Mouse (Mus musculus): ENCODE data around the gene Fpgt. TPM values are rescaled to one million over a fixed set of nuclear protein-coding genes. Genes with fewer than 3 reads are reported as not detected.
A peak's percentile ranks its signal among the peaks of the same experiment; 100 is the strongest.

Fpgt gene
- polyA plus RNA-seq (2015; fragmentation: Nextera tagmentation; extraction: Ambion mirVana), result 4.9 and 5.6 TPM in 2 replicates

DNA sequence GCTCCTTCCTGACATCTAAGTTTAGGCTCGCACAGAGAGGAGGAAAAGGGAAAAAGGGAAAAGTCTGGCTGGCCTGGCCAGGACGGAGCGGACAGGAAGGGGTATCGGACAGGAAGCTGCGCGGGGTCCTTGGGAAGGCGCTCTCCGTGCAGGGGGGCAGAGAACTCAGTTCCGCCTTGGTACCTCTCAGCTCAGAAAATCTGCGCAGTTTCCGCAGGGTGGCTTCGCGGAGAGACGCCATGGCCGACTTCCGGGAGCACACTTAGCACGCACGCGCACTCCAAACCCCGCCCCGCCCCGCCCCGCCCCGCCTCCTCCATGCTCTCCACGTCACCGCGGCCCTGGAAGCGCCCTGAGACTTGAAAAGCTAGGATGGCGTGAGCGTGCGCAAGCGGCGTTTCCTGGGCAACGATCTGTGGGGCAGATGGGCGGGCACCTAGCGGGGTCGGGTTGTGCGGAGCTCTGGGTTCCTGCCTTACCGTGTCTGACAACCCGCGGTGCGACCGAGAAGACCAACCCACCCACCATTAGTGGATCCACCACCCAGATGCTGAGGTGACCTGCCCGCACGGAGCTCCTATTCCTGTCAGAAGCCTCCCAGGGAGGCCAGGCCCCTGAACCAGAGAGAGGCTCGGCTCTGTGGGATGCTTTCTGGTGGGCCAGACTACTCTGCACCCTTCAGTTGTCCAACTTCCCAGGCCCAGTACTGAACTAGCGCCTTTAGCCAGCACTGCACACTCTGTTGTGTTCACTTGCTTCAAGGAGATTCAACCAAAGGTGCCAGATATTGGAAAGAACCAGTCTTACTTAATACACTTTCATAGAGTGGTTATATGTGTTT is at the start of gene Fpgt, which contains the start of gene Lrriq3:
Gene Fpgt, minus strand, starts transcription at position 288 of the 841 bp plus-strand sequence.
Gene Lrriq3, plus strand, starts transcription at position 319 of the 841 bp plus-strand sequence.
- Histone ChIP-seq H3K4me2 (ENCODE audit: low read depth, low read length) (peak within 1 kb of the TSS; percentile 82), H3K9ac (replicated peaks) (peak within 1 kb of the TSS; percentile 72), H3K9me3 (ENCODE audit: low read length) (no peaks in the 10 kb centered on the region), H3K4me3 (ENCODE audit: low read depth, low read length) (peak within 1 kb of the TSS; percentile 65), H3K4me1 (ENCODE audit: insufficient read depth) (peaks cover 12% of the 10 kb centered on the region), H3K27ac (ENCODE audit: low read depth) (peak within 1 kb of the TSS; percentile 77), H3K27me3 (ENCODE audit: insufficient read depth, low read length) (no peaks in the 10 kb centered on the region), H3K36me3 (replicated peaks; ENCODE audit: insufficient read depth, low read length) (peaks cover 4% of the 10 kb centered on the region; the same call in 1 of the 2 replicates)
- ATAC-seq (peak; percentile 99), DNase-seq (peak; percentile 93)
- under 1% methylated on average over 43 of the region's 47 CpGs for WGBS (ENCODE audit: insufficient replicate concordance)
- TF ChIP-seq CTCF (IDR thresholded peaks at IDR 0.05; ENCODE audit: low read depth) (no peak), EP300 (IDR thresholded peaks at IDR 0.05; ENCODE audit: low read depth) (no peak)

DNA sequence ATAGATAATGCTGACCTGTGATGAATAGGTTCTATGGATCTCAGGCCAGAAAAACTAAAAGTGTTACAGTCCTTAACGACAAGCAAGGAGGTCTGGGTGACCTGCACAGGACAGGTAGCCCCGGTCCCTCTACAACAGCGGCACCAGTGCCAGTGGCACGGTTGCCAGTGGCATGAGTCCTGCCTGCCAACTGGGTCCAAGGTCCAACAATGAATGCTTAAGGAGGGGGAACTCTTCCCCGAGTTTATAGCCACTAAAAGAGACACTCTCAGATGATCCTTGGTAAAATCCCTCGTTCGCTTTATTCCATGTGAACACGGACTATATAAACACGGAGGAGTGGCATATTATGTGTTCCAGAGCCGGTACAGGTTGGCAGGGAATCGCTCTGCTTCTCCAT is 47.8 kb upstream of the Fpgt start:
- ATAC-seq (no peak), DNase-seq (no peak)
- whole genome bisulfite sequencing (ENCODE audit: insufficient replicate concordance), result 84% methylated on average over 11 of the region's 11 CpGs
- no peak for TF ChIP-seq EP300 (IDR thresholded peaks at IDR 0.05; ENCODE audit: low read depth)
- TF ChIP-seq CTCF (IDR thresholded peaks at IDR 0.05; ENCODE audit: low read depth), result no peak
- H3K4me2 ChIP-seq (ENCODE audit: low read depth, low read length), result no peak overlapping the region
- H3K27ac ChIP-seq (ENCODE audit: low read depth), result no peak overlapping the region
- no peaks in the 10 kb centered on the region for H3K9me3 ChIP-seq (ENCODE audit: low read length)
- no peak overlapping the region for H3K4me3 ChIP-seq (ENCODE audit: low read depth, low read length)
- H3K9ac ChIP-seq (replicated peaks), result no peak overlapping the region
- no peaks in the 10 kb centered on the region for H3K4me1 ChIP-seq (ENCODE audit: insufficient read depth)
- no peaks in the 10 kb centered on the region for H3K27me3 ChIP-seq (ENCODE audit: insufficient read depth, low read length)
- no peaks in the 10 kb centered on the region for H3K36me3 ChIP-seq (replicated peaks; ENCODE audit: insufficient read depth, low read length)

DNA sequence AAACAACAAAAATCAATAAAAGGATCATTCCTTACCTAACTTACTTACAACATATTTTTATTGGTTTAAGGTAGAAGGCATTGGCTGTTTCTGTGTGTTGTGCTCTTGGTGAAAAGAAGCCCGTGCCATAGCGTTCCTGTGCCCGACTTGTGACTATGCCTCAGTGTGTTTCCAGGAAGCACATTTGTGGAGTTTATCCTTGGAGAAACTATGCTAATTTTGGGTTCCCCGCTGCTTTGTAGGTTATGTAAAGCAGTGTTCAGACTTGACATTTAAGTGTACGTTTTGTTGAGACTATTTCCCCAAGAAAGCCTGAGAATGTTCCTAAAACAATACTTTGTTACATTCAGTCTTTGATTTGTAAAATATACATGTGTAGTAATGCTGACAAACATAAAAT is 44.5 kb upstream of the Fpgt start:
- TF ChIP-seq CTCF (IDR thresholded peaks at IDR 0.05; ENCODE audit: low read depth), result no peak
- TF ChIP-seq EP300 (IDR thresholded peaks at IDR 0.05; ENCODE audit: low read depth), result no peak
- Histone ChIP-seq H3K4me3 (ENCODE audit: low read depth, low read length) (no peak overlapping the region), H3K9me3 (ENCODE audit: low read length) (no peaks in the 10 kb centered on the region), H3K27ac (ENCODE audit: low read depth) (no peak overlapping the region), H3K4me1 (ENCODE audit: insufficient read depth) (no peaks in the 10 kb centered on the region), H3K36me3 (replicated peaks; ENCODE audit: insufficient read depth, low read length) (no peaks in the 10 kb centered on the region), H3K27me3 (ENCODE audit: insufficient read depth, low read length) (no peaks in the 10 kb centered on the region), H3K4me2 (ENCODE audit: low read depth, low read length) (no peak overlapping the region), H3K9ac (replicated peaks) (no peak overlapping the region)
- 79% methylated on average over 5 of the region's 5 CpGs for WGBS (ENCODE audit: insufficient replicate concordance)
- no peak for ATAC-seq
- no peak for DNase-seq

GRCm38 (mm10) chr3:155105957-155106356 is 12.8 kb upstream of the Fpgt start:
- Histone ChIP-seq H3K27me3 (ENCODE audit: insufficient read depth, low read length) (no peaks in the 10 kb centered on the region), H3K4me1 (ENCODE audit: insufficient read depth) (no peaks in the 10 kb centered on the region), H3K36me3 (replicated peaks; ENCODE audit: insufficient read depth, low read length) (no peaks in the 10 kb centered on the region), H3K27ac (ENCODE audit: low read depth) (no peak overlapping the region), H3K9ac (replicated peaks) (no peak overlapping the region), H3K4me2 (ENCODE audit: low read depth, low read length) (no peak overlapping the region), H3K4me3 (ENCODE audit: low read depth, low read length) (no peak overlapping the region), H3K9me3 (ENCODE audit: low read length) (no peaks in the 10 kb centered on the region)
- no peak for ATAC-seq
- no peak for DNase-seq
- WGBS (ENCODE audit: insufficient replicate concordance), result 54% methylated on average over 1 of the region's 1 CpGs
- TF ChIP-seq EP300 (IDR thresholded peaks at IDR 0.05; ENCODE audit: low read depth) (no peak), CTCF (IDR thresholded peaks at IDR 0.05; ENCODE audit: low read depth) (no peak)

DNA sequence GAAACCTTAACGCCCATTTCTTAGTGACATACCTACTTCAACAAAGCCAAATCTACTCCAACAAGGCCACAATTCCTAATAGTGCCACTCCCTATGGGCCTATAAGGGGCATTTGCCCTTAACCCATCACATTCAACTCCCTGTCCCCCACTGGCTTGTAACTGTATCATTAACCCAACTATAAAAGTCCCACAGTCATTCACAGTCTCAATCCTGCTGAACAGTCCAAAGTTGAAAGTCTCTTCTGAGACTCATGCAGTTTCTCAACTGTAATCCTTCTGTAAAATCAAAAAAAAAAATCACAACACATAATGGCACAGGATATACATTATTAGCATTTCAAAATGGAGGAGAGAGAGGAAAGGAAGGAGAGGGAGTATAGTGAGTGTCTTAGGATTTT is 6.1 kb upstream of the Fpgt start:
- no peak overlapping the region for H3K9ac ChIP-seq (replicated peaks)
- DNase-seq (no peak), ATAC-seq (no peak)
- H3K9me3 ChIP-seq (ENCODE audit: low read length), result no peaks in the 10 kb centered on the region
- H3K27ac ChIP-seq (ENCODE audit: low read depth), result no peak overlapping the region
- no peak for TF ChIP-seq EP300 (IDR thresholded peaks at IDR 0.05; ENCODE audit: low read depth)
- TF ChIP-seq CTCF (IDR thresholded peaks at IDR 0.05; ENCODE audit: low read depth), result no peak
- H3K4me3 ChIP-seq (ENCODE audit: low read depth, low read length), result no peak overlapping the region
- H3K27me3 ChIP-seq (ENCODE audit: insufficient read depth, low read length), result no peaks in the 10 kb centered on the region
- H3K4me1 ChIP-seq (ENCODE audit: insufficient read depth), result no peaks in the 10 kb centered on the region
- 69% methylated on average over 1 of the region's 1 CpGs for WGBS (ENCODE audit: insufficient replicate concordance)
- no peak overlapping the region for H3K4me2 ChIP-seq (ENCODE audit: low read depth, low read length)
- H3K36me3 ChIP-seq (replicated peaks; ENCODE audit: insufficient read depth, low read length), result no peaks in the 10 kb centered on the region

DNA sequence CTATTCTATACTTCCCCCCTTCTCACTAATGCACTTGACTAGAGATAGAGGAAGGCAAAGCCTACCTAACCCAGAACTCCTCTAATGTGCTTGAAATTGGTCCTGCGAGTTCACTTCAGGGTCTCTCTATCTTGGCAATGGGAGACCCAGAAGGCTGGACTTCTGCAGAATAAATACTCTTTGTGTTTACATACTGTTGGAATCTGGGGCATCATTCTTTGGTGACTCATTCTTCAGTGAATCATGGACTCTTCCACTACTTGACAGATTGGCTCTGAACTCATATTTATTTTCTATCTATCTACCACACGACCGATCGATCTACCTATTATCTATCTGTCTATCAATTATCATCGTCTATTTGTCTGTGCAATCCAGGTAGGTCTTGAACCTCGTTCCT is 1.1 kb downstream of the Fpgt start:
- peaks cover 12% of the 10 kb centered on the region for H3K4me1 ChIP-seq (ENCODE audit: insufficient read depth)
- H3K4me3 ChIP-seq (ENCODE audit: low read depth, low read length), result peak overlapping the region; percentile 65; the same call in 1 of the 2 replicates
- ATAC-seq, result no peak
- H3K9me3 ChIP-seq (ENCODE audit: low read length), result no peaks in the 10 kb centered on the region
- TF ChIP-seq EP300 (IDR thresholded peaks at IDR 0.05; ENCODE audit: low read depth) (no peak), CTCF (IDR thresholded peaks at IDR 0.05; ENCODE audit: low read depth) (no peak)
- no peak for DNase-seq
- 87% methylated on average over 6 of the region's 6 CpGs for WGBS (ENCODE audit: insufficient replicate concordance)
- no peak overlapping the region for H3K9ac ChIP-seq (replicated peaks)
- no peak overlapping the region for H3K27ac ChIP-seq (ENCODE audit: low read depth)
- H3K27me3 ChIP-seq (ENCODE audit: insufficient read depth, low read length), result no peaks in the 10 kb centered on the region
- H3K36me3 ChIP-seq (replicated peaks; ENCODE audit: insufficient read depth, low read length), result peaks cover 11% of the 10 kb centered on the region
- H3K4me2 ChIP-seq (ENCODE audit: low read depth, low read length), result peak overlapping the region; percentile 82

Data from liver, postnatal 0 days (tissue).